Mouse (Mus musculus): Measurements from ENCODE around the gene Chst3.
"Not testable (repeated sequence)": the region's sequence is repeated elsewhere in the genome, so short reads cannot be mapped to it uniquely, and the experiment has no call there.

The Chst3 gene

GRCm38 (mm10) chr10:60162184-60162972, 56.7 kb downstream of the Chst3 start:
- DNase-seq (ENCODE audit: low read depth, low spot score): not testable (repeated sequence)

- DNase-seq (ENCODE audit: low read depth, low spot score): not testable (repeated sequence)
Observed at GRCm38 (mm10) chr10:60161397-60161796, 57.7 kb downstream of the Chst3 start.

- DNase-seq (ENCODE audit: low read depth, low spot score): no peak
Observed at GRCm38 (mm10) chr10:60158144-60158543, 60.9 kb downstream of the Chst3 start.

GRCm38 (mm10) chr10:60156016-60156415, 63.0 kb downstream of the Chst3 start:
- DNase-seq (ENCODE audit: low read depth, low spot score): no peak

- DNase-seq (ENCODE audit: low read depth, low spot score): no peak
Observed at GRCm38 (mm10) chr10:60151107-60151663, 67.9 kb downstream of the Chst3 start.

GRCm38 (mm10) chr10:60148087-60148486, 71.0 kb downstream of the Chst3 start:
- DNase-seq (ENCODE audit: low read depth, low spot score): peak; percentile 90

- DNase-seq (ENCODE audit: low read depth, low spot score): not testable (repeated sequence)
Observed at GRCm38 (mm10) chr10:60147510-60148047, 71.5 kb downstream of the Chst3 start.

GRCm38 (mm10) chr10:60141656-60142160, 77.4 kb downstream of the Chst3 start:
- no peak for DNase-seq (ENCODE audit: low read depth, low spot score)

GRCm38 (mm10) chr10:60140751-60141150, 78.3 kb downstream of the Chst3 start:
- no peak for DNase-seq (ENCODE audit: low read depth, low spot score)

GRCm38 (mm10) chr10:60138680-60139079, 80.4 kb downstream of the Chst3 start:
- DNase-seq (ENCODE audit: low read depth, low spot score): no peak

- no peak for DNase-seq (ENCODE audit: low read depth, low spot score)
Observed at GRCm38 (mm10) chr10:60136935-60137334, 82.1 kb downstream of the Chst3 start.

- not testable (repeated sequence) for DNase-seq (ENCODE audit: low read depth, low spot score)
Observed at GRCm38 (mm10) chr10:60136010-60136409, 83.0 kb downstream of the Chst3 start.

- DNase-seq (ENCODE audit: low read depth, low spot score): no peak
Observed at GRCm38 (mm10) chr10:60134201-60134600, 84.9 kb downstream of the Chst3 start.

- no peak for DNase-seq (ENCODE audit: low read depth, low spot score)
Observed at GRCm38 (mm10) chr10:60133501-60133900, 85.6 kb downstream of the Chst3 start.
